Mouse (Mus musculus): ENCODE results near the gene Vasp. TPM values are rescaled to one million over a fixed set of nuclear protein-coding genes. Genes with fewer than 3 reads are reported as not detected.

Vasp gene
- 10 to 100 TPM; 45.3 to 46.6 TPM for total RNA-seq (2021)

GRCm38 (mm10) chr7:19271238-19272172, at the start of gene Vasp:
Vasp (minus strand) TSS chr7:19271817.
- intact Hi-C loops (cut with DNase I): no loop called here
- DNase-seq: peak; percentile 77

- no peak for DNase-seq
- intact Hi-C loops (cut with DNase I): no loop called here
Observed at GRCm38 (mm10) chr7:19320637-19321036, 49.0 kb upstream of the Vasp start.

- intact Hi-C loops (cut with DNase I): no loop called here
- DNase-seq: peak; percentile 97
Observed at GRCm38 (mm10) chr7:19319906-19320305, 48.3 kb upstream of the Vasp start.

GRCm38 (mm10) chr7:19319458-19319857, 47.8 kb upstream of the Vasp start:
- intact Hi-C loops (cut with DNase I): no loop called here
- DNase-seq: no peak

- intact Hi-C loops (cut with DNase I): no loop called here
- DNase-seq: no peak
Observed at GRCm38 (mm10) chr7:19318676-19319075, 47.1 kb upstream of the Vasp start.

- no peak for DNase-seq
- intact Hi-C loops (cut with DNase I): no loop called here
Observed at GRCm38 (mm10) chr7:19318201-19318600, 46.6 kb upstream of the Vasp start.

- intact Hi-C loops (cut with DNase I): no loop called here
- no peak for DNase-seq
Observed at GRCm38 (mm10) chr7:19316451-19317161, 45.0 kb upstream of the Vasp start.

GRCm38 (mm10) chr7:19314033-19314432, 42.4 kb upstream of the Vasp start:
- DNase-seq: no peak
- intact Hi-C loops (cut with DNase I): no loop called here

- intact Hi-C loops (cut with DNase I): no loop called here
Observed at GRCm38 (mm10) chr7:19311991-19312390, 40.4 kb upstream of the Vasp start.

GRCm38 (mm10) chr7:19309884-19310641, 38.4 kb upstream of the Vasp start, which contains the start of gene Fosb:
Fosb (minus strand) TSS chr7:19310051.
- intact Hi-C loops (cut with DNase I): no loop called here
- DNase-seq: peak; percentile 97

More at GRCm38 (mm10) chr7:19311991-19312390, 40.4 kb upstream of the Vasp start:
- no peak for DNase-seq

GRCm38 (mm10) chr7:19309278-19309883, 37.8 kb upstream of the Vasp start:
- no peak for DNase-seq
- intact Hi-C loops (cut with DNase I): no loop called here

GRCm38 (mm10) chr7:19308454-19309277, 37.0 kb upstream of the Vasp start:
- intact Hi-C loops (cut with DNase I): no loop called here
- peak; percentile 97 for DNase-seq

- DNase-seq: peak; percentile 81
- intact Hi-C loops (cut with DNase I): no loop called here
Observed at GRCm38 (mm10) chr7:19307739-19308453, 36.3 kb upstream of the Vasp start.

- DNase-seq: no peak
Observed at GRCm38 (mm10) chr7:19306819-19307738, 35.5 kb upstream of the Vasp start.

GRCm38 (mm10) chr7:19305796-19306765, 34.5 kb upstream of the Vasp start:
- intact Hi-C loops (cut with DNase I): no loop called here

More at GRCm38 (mm10) chr7:19306819-19307738, 35.5 kb upstream of the Vasp start:
- intact Hi-C loops (cut with DNase I): no loop called here

GRCm38 (mm10) chr7:19305413-19305735, 33.8 kb upstream of the Vasp start:
- intact Hi-C loops (cut with DNase I): no loop called here
- no peak for DNase-seq

More at GRCm38 (mm10) chr7:19305796-19306765, 34.5 kb upstream of the Vasp start:
- no peak for DNase-seq

Data from left cerebral cortex, postnatal 4 days (tissue).